24 mouse cellular contexts compared by ENCODE assay signal in genomic region chr19:22338927-22339326, GRCm38 (mm10).
A peak's percentile ranks its signal among the peaks of the same experiment; 100 is the strongest.
DNase-seq lines count a peak whose midpoint lies in the region; ATAC-seq and TF ChIP-seq lines count a peak whose summit lies in the region.
"Had no signal": no experiment of that assay in that cellular context is flagged by ENCODE, and none has a peak within 500 bp of the region (broad histone marks: within the 10 kb centered on the region; RNA-seq: fewer than 3 reads in every experiment).

No protein-coding gene starts in this region.

- H3K4me3 ChIP-seq in layer of hippocampus, adult 2 months = no peak overlapping the region
- no peak overlapping the region for H3K4me3 ChIP-seq in lung, embryonic 15.5 days
- H3K4me3 ChIP-seq in lung, postnatal 0 days (ENCODE audit: low read depth, low read length) = no peak overlapping the region
- H3K4me3 ChIP-seq: embryonic facial prominence, embryonic 13.5 days; embryonic facial prominence, embryonic 15.5 days; erythroblast, embryonic 14.5 days; forebrain, embryonic 10.5 days; forebrain, embryonic 12.5 days had no signal

- no peak overlapping the region for H3K4me2 ChIP-seq in lung, embryonic 15.5 days
- H3K4me2 ChIP-seq in lung, postnatal 0 days (replicated peaks; ENCODE audit: low read depth, low read length) = no peak overlapping the region
- H3K4me2 ChIP-seq: embryonic facial prominence, embryonic 13.5 days; embryonic facial prominence, embryonic 15.5 days; forebrain, embryonic 12.5 days had no signal

- H3K27ac ChIP-seq in layer of hippocampus, adult 2 months = no peak overlapping the region
- H3K27ac ChIP-seq in lung, embryonic 15.5 days = no peak overlapping the region
- no peak overlapping the region for H3K27ac ChIP-seq in lung, postnatal 0 days (ENCODE audit: low read length)
- H3K27ac ChIP-seq: embryonic facial prominence, embryonic 13.5 days; embryonic facial prominence, embryonic 15.5 days; forebrain, embryonic 10.5 days; forebrain, embryonic 12.5 days had no signal

- H3K36me3 ChIP-seq in lung, embryonic 15.5 days = no peaks in the 10 kb centered on the region
- H3K36me3 ChIP-seq in lung, postnatal 0 days (ENCODE audit: insufficient read depth, low read length) = no peaks in the 10 kb centered on the region
- H3K36me3 ChIP-seq: embryonic facial prominence, embryonic 13.5 days; embryonic facial prominence, embryonic 15.5 days; forebrain, embryonic 10.5 days; forebrain, embryonic 12.5 days had no signal

- 64% methylated on average over 8 of the region's 8 CpGs for WGBS in lung, embryonic 15.5 days
- WGBS in lung, postnatal 0 days = 65% methylated on average over 8 of the region's 8 CpGs

- H3K9ac ChIP-seq in lung, embryonic 15.5 days = no peak overlapping the region
- H3K9ac ChIP-seq in lung, postnatal 0 days (replicated peaks; ENCODE audit: low read depth) = no peak overlapping the region
- H3K9ac ChIP-seq: embryonic facial prominence, embryonic 13.5 days; embryonic facial prominence, embryonic 15.5 days; forebrain, embryonic 12.5 days had no signal

- no peak for TF ChIP-seq EP300 in lung, postnatal 0 days (IDR thresholded peaks at IDR 0.05)

- H3K9me3 ChIP-seq in lung, embryonic 15.5 days = no peaks in the 10 kb centered on the region
- H3K9me3 ChIP-seq in lung, postnatal 0 days (ENCODE audit: low read length) = no peaks in the 10 kb centered on the region
- H3K9me3 ChIP-seq: embryonic facial prominence, embryonic 13.5 days; embryonic facial prominence, embryonic 15.5 days; forebrain, embryonic 10.5 days; forebrain, embryonic 12.5 days had no signal

- TF ChIP-seq CTCF in layer of hippocampus, adult 2 months (conservative IDR thresholded peaks at IDR 0.05) = 0 out of 2 replicates have a peak, but pooled peaks have one; percentile 3
- no peak for TF ChIP-seq CTCF in lung, postnatal 0 days (IDR thresholded peaks at IDR 0.05)

- ATAC-seq in lung, embryonic 15.5 days (ENCODE audit: borderline replicate concordance, extremely low read depth, low FRiP score, low TSS enrichment) = peak; percentile 69; the same call in 1 of the 2 replicates
- peak; percentile 53; the same call in 1 of the 2 replicates for ATAC-seq in lung, postnatal 0 days
- ATAC-seq: forebrain, embryonic 14.5 days had no signal

- DNase-seq in layer of hippocampus, adult 2 months (ENCODE audit: low spot score in 2 of 2) = no peak
- no peak for DNase-seq in layer of hippocampus, postnatal 10 days (ENCODE audit: low spot score in 2 of 2)
- DNase-seq in lung, postnatal 4 days = no peak
- peak; percentile 37 for DNase-seq in lung, postnatal 0 days (ENCODE audit: low spot score)
- no peak for DNase-seq in lung, postnatal 10 days
- peak; percentile 21 for DNase-seq in lung, postnatal 36 days
- no peak for DNase-seq in spleen, adult 12 weeks (ENCODE audit: low spot score)
- DNase-seq: adrenal gland, adult 2 months; adrenal gland, postnatal 10 days; adrenal gland, postnatal 25 days; cerebellum, adult 11 months; cerebellum, adult 18-20 months; cerebellum, adult 8-10 months; cerebellum, adult 9-11 months; cerebellum, postnatal 14 days; cerebellum, postnatal 36 days; embryo, embryonic 11 days had no signal

- H3K27me3 ChIP-seq in lung, embryonic 15.5 days = no peaks in the 10 kb centered on the region
- H3K27me3 ChIP-seq in lung, postnatal 0 days (replicated peaks; ENCODE audit: insufficient read depth, low read length) = no peaks in the 10 kb centered on the region
- H3K27me3 ChIP-seq: embryonic facial prominence, embryonic 13.5 days; embryonic facial prominence, embryonic 15.5 days; forebrain, embryonic 12.5 days had no signal

- peaks cover 7% of the 10 kb centered on the region; the same call in 1 of the 2 replicates for H3K4me1 ChIP-seq in lung, embryonic 15.5 days
- H3K4me1 ChIP-seq in lung, postnatal 0 days (ENCODE audit: insufficient read depth, low read depth, low read length) = no peaks in the 10 kb centered on the region
- H3K4me1 ChIP-seq: embryonic facial prominence, embryonic 13.5 days; embryonic facial prominence, embryonic 15.5 days; forebrain, embryonic 10.5 days; forebrain, embryonic 12.5 days had no signal

Comparison
In these comparisons a context has a peak if more than half of its experiments do, and no peak if none do; other contexts are left out.
1. DNase-seq: peak in lung, postnatal 0 days (single experiment) and lung, postnatal 36 days (single experiment); none in layer of hippocampus, adult 2 months (0 of 2), layer of hippocampus, postnatal 10 days (0 of 2), lung, postnatal 4 days (0 of 2), lung, postnatal 10 days (single experiment) and spleen, adult 12 weeks (single experiment).